Mouse (Mus musculus): ENCODE measurements at regions not wholly inside any gene's neighbourhood (a gene's known extent, or its start where the extent isn't known, plus 50 kb on each side); places are given as distances from the start of the nearest gene placed in this dataset.

- no peak for TF ChIP-seq CTCF (IDR thresholded peaks at IDR 0.05)
- TF ChIP-seq EP300 (IDR thresholded peaks at IDR 0.05): no peak
These were observed 212.1 kb upstream of the Acvr2a start for GRCm38 (mm10) chr2:48601855-48602254.
